Mouse (Mus musculus): ENCODE data around the gene Cpn1.
A peak's percentile ranks its signal among the peaks of the same experiment; 100 is the strongest.

DNA sequence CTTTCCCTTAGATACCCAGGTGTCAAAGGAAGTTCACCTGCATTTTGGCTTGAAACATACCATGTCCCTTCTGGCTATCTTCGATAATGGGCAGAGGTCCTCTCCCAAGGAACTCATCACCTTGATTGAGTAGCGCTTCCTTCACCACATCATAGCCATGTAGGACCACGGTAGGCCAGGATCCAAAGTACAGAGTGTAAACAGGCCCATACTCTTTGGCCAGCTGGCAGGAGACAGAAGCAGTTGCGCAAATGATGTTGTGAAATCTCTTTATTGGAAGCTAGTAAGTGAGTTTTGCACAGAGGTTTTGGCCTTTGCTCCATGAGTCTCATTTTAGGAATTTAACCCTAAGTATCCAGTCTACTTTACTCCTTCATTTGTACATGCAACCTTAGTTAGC, 35.1 kb upstream of the Cpn1 start:
- TF ChIP-seq CTCF (IDR thresholded peaks at IDR 0.05), result no peak
- TF ChIP-seq EP300 (IDR thresholded peaks at IDR 0.05), result peak; percentile 96

Measured in lung, postnatal 0 days (tissue).